Mouse (Mus musculus) neural tube, embryonic 11.5 days (tissue): ENCODE measurements around the gene Creg1. TPM values are rescaled to one million over a fixed set of nuclear protein-coding genes. Genes with fewer than 3 reads are reported as not detected.
"Not testable (repeated sequence)": the region's sequence is repeated elsewhere in the genome, so short reads cannot be mapped to it uniquely, and the experiment has no call there.

Experiments
- ATAC-seq: fragments of 200-750 bp; cut with Nextera tagmentation; 2 replicates; pipeline ENCODE4 v1.8.0; 2017; ENCODE audit warnings: moderate number of reproducible peaks, mild to moderate bottlenecking, moderate TSS enrichment, moderate library complexity; ENCODE audit not compliant: insufficient read depth, low FRiP score, low TSS enrichment
- DNase-seq: peaks from one replicate; pipeline ENCODE4 v3.0.0-alpha.2; 2015; ENCODE audit warnings: low spot score
- H3K27ac ChIP-seq: fragments of 300-500 bp; sonication (generic); 2 replicates; pipeline ENCODE4 v1.5.1; 2014; ENCODE audit warnings: low read depth, mild to moderate bottlenecking, low read length
- H3K27me3 ChIP-seq: fragments of 300-500 bp; sonication (generic); 2 replicates; pipeline ENCODE4 v1.6.1; 2014; ENCODE audit warnings: mild to moderate bottlenecking, low read length, mixed read lengths; ENCODE audit not compliant: control insufficient read depth, insufficient read depth
- H3K36me3 ChIP-seq: fragments of 300-500 bp; sonication (generic); 2 replicates; pipeline ENCODE4 v1.6.1; 2014; ENCODE audit warnings: mild to moderate bottlenecking, low read length, moderate library complexity, mixed read lengths; ENCODE audit not compliant: control insufficient read depth, insufficient read depth
- H3K4me1 ChIP-seq: fragments of 300-500 bp; sonication (generic); 2 replicates; pipeline ENCODE4 v1.6.1; 2014; ENCODE audit warnings: low read length, mixed read lengths; ENCODE audit not compliant: control insufficient read depth, insufficient read depth
- H3K4me2 ChIP-seq: fragments of 300-500 bp; sonication (generic); 2 replicates; pipeline ENCODE4 v1.6.1; 2014; ENCODE audit warnings: low read depth, mild to moderate bottlenecking, moderate library complexity
- H3K4me3 ChIP-seq: fragments of 300-500 bp; sonication (generic); 2 replicates; pipeline ENCODE4 v1.5.1; 2014; ENCODE audit warnings: low read depth, low read length
- H3K9ac ChIP-seq: fragments of 300-500 bp; sonication (generic); 2 replicates; pipeline ENCODE4 v1.6.1; 2014; ENCODE audit warnings: mild to moderate bottlenecking, low read length
- H3K9me3 ChIP-seq: fragments of 300-500 bp; sonication (generic); 2 replicates; pipeline ENCODE4 v1.6.1; 2016; ENCODE audit warnings: low read length; ENCODE audit not compliant: control insufficient read depth
- WGBS: fragments of 180-500 bp; shearing (Covaris S2); extraction: QIAGEN DNeasy Blood & Tissue Kit; methylation state at CpG from one replicate; pipeline ENCODE4 v1.1.7; 2014; 5-methylcytosine and 5-hydroxymethylcytosine counted together
- polyA plus RNA-seq: library from polyadenylated mRNA; unstranded; fragments of >200 nt; fragmentation: Nextera tagmentation; extraction: Ambion mirVana; gene quantifications from 2 replicates; pipeline ENCODE4 v1.2.1, GENCODE M21; 2014

Gene Creg1
- polyA plus RNA-seq, 1 experiment from 2014 or later, result 39.2 TPM

- not testable (repeated sequence) for H3K4me2 ChIP-seq, H3K27ac ChIP-seq, H3K4me1 ChIP-seq, DNase-seq, H3K9ac ChIP-seq, H3K9me3 ChIP-seq, ATAC-seq, H3K4me3 ChIP-seq, H3K27me3 ChIP-seq, H3K36me3 ChIP-seq
- 78% methylated on average over 2 of the region's 2 CpGs for WGBS
Measured at GRCm38 (mm10) chr1:165762498-165762897, 1.0 kb upstream of the Creg1 start.

GRCm38 (mm10) chr1:165762914-165763634 is 472 bp upstream of the Creg1 start:
- Histone ChIP-seq H3K9ac (no peak overlapping the region), H3K4me3 (peak overlapping the region; percentile 75), H3K9me3 (no peaks in the 10 kb centered on the region), H3K27me3 (peaks cover 6% of the 10 kb centered on the region; the same call in 1 of the 2 replicates), H3K4me1 (peaks cover 5% of the 10 kb centered on the region), H3K4me2 (peak overlapping the region; percentile 96; the same call in 1 of the 2 replicates), H3K27ac (no peak overlapping the region), H3K36me3 (no peaks in the 10 kb centered on the region)
- ATAC-seq (peak; percentile 52), DNase-seq (no peak)
- 31% methylated on average over 14 of the region's 14 CpGs for WGBS

- Histone ChIP-seq H3K4me3 (peak overlapping the region; percentile 75), H3K9ac (no peak overlapping the region), H3K27me3 (peaks cover 6% of the 10 kb centered on the region; the same call in 1 of the 2 replicates), H3K9me3 (no peaks in the 10 kb centered on the region), H3K4me1 (peaks cover 5% of the 10 kb centered on the region), H3K27ac (no peak overlapping the region), H3K4me2 (peak overlapping the region; percentile 96), H3K36me3 (no peaks in the 10 kb centered on the region)
- 54% methylated on average over 9 of the region's 9 CpGs for WGBS
- ATAC-seq, result no peak
- DNase-seq, result no peak
Measured at GRCm38 (mm10) chr1:165764571-165764970, 1.0 kb downstream of the Creg1 start.

- Histone ChIP-seq H3K9me3 (no peaks in the 10 kb centered on the region), H3K4me3 (0 out of 2 replicates have a peak overlapping the region, but pooled peaks have one; percentile 16), H3K4me1 (peaks cover 5% of the 10 kb centered on the region), H3K4me2 (0 out of 2 replicates have a peak overlapping the region, but pooled peaks have one; percentile 9), H3K27me3 (peaks cover 6% of the 10 kb centered on the region; the same call in 1 of the 2 replicates), H3K9ac (no peak overlapping the region), H3K36me3 (no peaks in the 10 kb centered on the region), H3K27ac (no peak overlapping the region)
- DNase-seq (no peak), ATAC-seq (no peak)
- 86% methylated on average over 11 of the region's 11 CpGs for WGBS
Measured at GRCm38 (mm10) chr1:165765041-165765440, 1.5 kb downstream of the Creg1 start.

- WGBS, result 83% methylated on average over 17 of the region's 17 CpGs
- H3K9me3 ChIP-seq, result no peaks in the 10 kb centered on the region
Measured at GRCm38 (mm10) chr1:165765651-165766294, 2.2 kb downstream of the Creg1 start.

GRCm38 (mm10) chr1:165766295-165766890 is 2.8 kb downstream of the Creg1 start:
- WGBS, result 91% methylated on average over 7 of the region's 7 CpGs
- ATAC-seq, result no peak
- Histone ChIP-seq H3K4me3 (no peak overlapping the region), H3K36me3 (no peaks in the 10 kb centered on the region), H3K4me2 (no peak overlapping the region), H3K9me3 (no peaks in the 10 kb centered on the region), H3K9ac (no peak overlapping the region), H3K4me1 (peaks cover 7% of the 10 kb centered on the region), H3K27ac (no peak overlapping the region), H3K27me3 (peaks cover 6% of the 10 kb centered on the region; the same call in 1 of the 2 replicates)
- no peak for DNase-seq

More at GRCm38 (mm10) chr1:165765651-165766294, 2.2 kb downstream of the Creg1 start:
- Histone ChIP-seq H3K9ac (no peak overlapping the region), H3K4me1 (peaks cover 5% of the 10 kb centered on the region), H3K4me3 (no peak overlapping the region), H3K27ac (no peak overlapping the region), H3K36me3 (no peaks in the 10 kb centered on the region), H3K27me3 (peaks cover 6% of the 10 kb centered on the region; the same call in 1 of the 2 replicates), H3K4me2 (no peak overlapping the region)
- ATAC-seq (no peak), DNase-seq (no peak)

GRCm38 (mm10) chr1:165768894-165769512 is 5.5 kb downstream of the Creg1 start:
- DNase-seq (no peak), ATAC-seq (no peak)
- WGBS, result 87% methylated on average over 9 of the region's 9 CpGs
- H3K4me1 ChIP-seq, result peaks cover 10% of the 10 kb centered on the region
- no peak overlapping the region for H3K9ac ChIP-seq
- no peak overlapping the region for H3K27ac ChIP-seq
- no peak overlapping the region for H3K4me3 ChIP-seq
- H3K27me3 ChIP-seq, result peaks cover 6% of the 10 kb centered on the region; the same call in 1 of the 2 replicates
- no peaks in the 10 kb centered on the region for H3K36me3 ChIP-seq
- H3K4me2 ChIP-seq, result no peak overlapping the region
- H3K9me3 ChIP-seq, result no peaks in the 10 kb centered on the region

GRCm38 (mm10) chr1:165770181-165770759 is 6.7 kb downstream of the Creg1 start:
- ATAC-seq, result no peak
- WGBS, result 84% methylated on average over 10 of the region's 10 CpGs

More at GRCm38 (mm10) chr1:165770181-165770759, 6.7 kb downstream of the Creg1 start:
- Histone ChIP-seq H3K4me2 (no peak overlapping the region), H3K9me3 (no peaks in the 10 kb centered on the region), H3K27ac (no peak overlapping the region), H3K4me3 (no peak overlapping the region), H3K9ac (no peak overlapping the region), H3K36me3 (no peaks in the 10 kb centered on the region), H3K27me3 (no peaks in the 10 kb centered on the region), H3K4me1 (0 out of 2 replicates have a peak, but pooled peaks cover 5% of the 10 kb centered on the region)
- DNase-seq, result no peak
